Mouse (Mus musculus) kidney, embryonic 14.5 days (tissue): ENCODE results near the gene Actr5. TPM values are rescaled to one million over a fixed set of nuclear protein-coding genes. Genes with fewer than 3 reads are reported as not detected.
A peak's percentile ranks its signal among the peaks of the same experiment; 100 is the strongest.

Experiments used
- ATAC-seq: fragments of 200-750 bp; cut with Nextera tagmentation; 2 replicates; pipeline ENCODE4 v1.8.0; 2017; ENCODE audit warnings: moderate number of reproducible peaks, mild to moderate bottlenecking, moderate TSS enrichment, moderate library complexity; ENCODE audit not compliant: low FRiP score, low TSS enrichment
- H3K27ac ChIP-seq: fragments of 300-500 bp; sonication (generic); 2 replicates; pipeline ENCODE4 v1.5.1; 2014; ENCODE audit warnings: low read depth, mild to moderate bottlenecking, low read length, moderate library complexity, mixed read lengths
- H3K27me3 ChIP-seq: fragments of 300-500 bp; sonication (generic); 2 replicates; pipeline ENCODE4 v1.6.1; 2014; ENCODE audit warnings: mild to moderate bottlenecking, low read length; ENCODE audit not compliant: control insufficient read depth, insufficient read depth
- H3K36me3 ChIP-seq: fragments of 300-500 bp; sonication (generic); 2 replicates; pipeline ENCODE4 v1.6.1; 2014; ENCODE audit warnings: low read length, mixed read lengths; ENCODE audit not compliant: control insufficient read depth, insufficient read depth
- H3K4me1 ChIP-seq: fragments of 300-500 bp; sonication (generic); 2 replicates; pipeline ENCODE4 v1.6.1; 2014; ENCODE audit warnings: low read length, mixed read lengths; ENCODE audit not compliant: control insufficient read depth, insufficient read depth
- H3K4me2 ChIP-seq: fragments of 300-500 bp; sonication (generic); replicated peaks from 2 replicates; pipeline ENCODE4 v1.6.1; 2014; ENCODE audit warnings: low read depth, mild to moderate bottlenecking, low read length
- H3K4me3 ChIP-seq: fragments of 300-500 bp; sonication (generic); 2 replicates; pipeline ENCODE4 v1.5.1; 2014; ENCODE audit warnings: mild to moderate bottlenecking, low read length
- H3K9ac ChIP-seq: fragments of 300-500 bp; sonication (generic); 2 replicates; pipeline ENCODE4 v1.6.1; 2014; ENCODE audit warnings: low read depth, mild to moderate bottlenecking, low read length, moderate library complexity
- H3K9me3 ChIP-seq: fragments of 300-500 bp; sonication (generic); 2 replicates; pipeline ENCODE4 v1.6.1; 2016; ENCODE audit warnings: low read length; ENCODE audit not compliant: control insufficient read depth
- WGBS: fragments of 180-500 bp; shearing (Covaris S2); extraction: QIAGEN DNeasy Blood & Tissue Kit; methylation state at CpG from one replicate; pipeline ENCODE4 v1.1.7; 2014; 5-methylcytosine and 5-hydroxymethylcytosine counted together
- polyA plus RNA-seq: library from polyadenylated mRNA; unstranded; fragments of >200 nt; fragmentation: Nextera tagmentation; extraction: Ambion mirVana; gene quantifications from 2 replicates; pipeline ENCODE4 v1.2.1, GENCODE M21; 2014

The Actr5 gene
- polyA plus RNA-seq, result 13.2 and 15.6 TPM in 2 replicates

GRCm38 (mm10) chr2:158624718-158625222 lies at the start of gene Actr5:
Actr5 (plus strand) TSS chr2:158624888.
- Histone ChIP-seq H3K36me3 (peaks cover 24% of the 10 kb centered on the region), H3K27ac (peak within 1 kb of the TSS; percentile 87), H3K4me2 (peak within 1 kb of the TSS; percentile 90), H3K9ac (peak within 1 kb of the TSS; percentile 81), H3K27me3 (peaks cover 7% of the 10 kb centered on the region; the same call in 1 of the 2 replicates), H3K4me1 (peaks cover 15% of the 10 kb centered on the region), H3K9me3 (no peaks in the 10 kb centered on the region), H3K4me3 (peak within 1 kb of the TSS; percentile 90)
- peak; percentile 96 for ATAC-seq
- under 1% methylated on average over 39 of the region's 39 CpGs for WGBS

- no peak overlapping the region for H3K27ac ChIP-seq
- no peak overlapping the region for H3K9ac ChIP-seq
- no peaks in the 10 kb centered on the region for H3K4me1 ChIP-seq
- H3K9me3 ChIP-seq, result no peaks in the 10 kb centered on the region
- H3K36me3 ChIP-seq, result no peaks in the 10 kb centered on the region
- H3K4me3 ChIP-seq, result no peak overlapping the region
- no peak overlapping the region for H3K4me2 ChIP-seq
- ATAC-seq, result no peak
- WGBS, result 40% methylated on average over 4 of the region's 4 CpGs
- no peaks in the 10 kb centered on the region for H3K27me3 ChIP-seq
Measured at GRCm38 (mm10) chr2:158579979-158580378, 44.7 kb upstream of the Actr5 start.

GRCm38 (mm10) chr2:158584621-158585358 lies 39.9 kb upstream of the Actr5 start:
- Histone ChIP-seq H3K4me3 (no peak overlapping the region), H3K27me3 (no peaks in the 10 kb centered on the region; the same call in 1 of the 2 replicates), H3K36me3 (no peaks in the 10 kb centered on the region), H3K4me1 (no peaks in the 10 kb centered on the region), H3K27ac (no peak overlapping the region), H3K9ac (no peak overlapping the region), H3K4me2 (no peak overlapping the region), H3K9me3 (no peaks in the 10 kb centered on the region)
- ATAC-seq, result no peak
- 11% methylated on average over 12 of the region's 12 CpGs for WGBS

GRCm38 (mm10) chr2:158588524-158589271 lies 36.0 kb upstream of the Actr5 start:
- no peaks in the 10 kb centered on the region for H3K4me1 ChIP-seq
- no peak overlapping the region for H3K4me2 ChIP-seq
- H3K27me3 ChIP-seq, result no peaks in the 10 kb centered on the region; the same call in 1 of the 2 replicates
- H3K9ac ChIP-seq, result no peak overlapping the region
- no peaks in the 10 kb centered on the region for H3K36me3 ChIP-seq
- ATAC-seq, result no peak
- 37% methylated on average over 8 of the region's 8 CpGs for WGBS
- H3K9me3 ChIP-seq, result no peaks in the 10 kb centered on the region
- no peak overlapping the region for H3K4me3 ChIP-seq
- H3K27ac ChIP-seq, result no peak overlapping the region

GRCm38 (mm10) chr2:158590495-158590894 lies 34.2 kb upstream of the Actr5 start:
- H3K9ac ChIP-seq, result no peak overlapping the region
- ATAC-seq, result no peak
- WGBS, result 56% methylated on average over 3 of the region's 3 CpGs
- H3K4me1 ChIP-seq, result peaks cover 3% of the 10 kb centered on the region; the same call in 1 of the 2 replicates
- no peak overlapping the region for H3K4me2 ChIP-seq
- H3K27me3 ChIP-seq, result no peaks in the 10 kb centered on the region; the same call in 1 of the 2 replicates
- no peaks in the 10 kb centered on the region for H3K36me3 ChIP-seq
- H3K27ac ChIP-seq, result no peak overlapping the region
- H3K4me3 ChIP-seq, result no peak overlapping the region
- no peaks in the 10 kb centered on the region for H3K9me3 ChIP-seq

- 33% methylated on average over 5 of the region's 5 CpGs for WGBS
- H3K9ac ChIP-seq, result no peak overlapping the region
- H3K27me3 ChIP-seq, result peaks cover 4% of the 10 kb centered on the region
- ATAC-seq, result no peak
- H3K36me3 ChIP-seq, result no peaks in the 10 kb centered on the region
- H3K4me2 ChIP-seq, result no peak overlapping the region
- H3K27ac ChIP-seq, result no peak overlapping the region
- H3K4me1 ChIP-seq, result peaks cover 4% of the 10 kb centered on the region; the same call in 1 of the 2 replicates
- H3K9me3 ChIP-seq, result no peaks in the 10 kb centered on the region
- no peak overlapping the region for H3K4me3 ChIP-seq
Measured at GRCm38 (mm10) chr2:158591286-158591685, 33.4 kb upstream of the Actr5 start.

- H3K4me2 ChIP-seq, result no peak overlapping the region
- H3K27me3 ChIP-seq, result peaks cover 14% of the 10 kb centered on the region
- no peak overlapping the region for H3K4me3 ChIP-seq
- H3K27ac ChIP-seq, result no peak overlapping the region
- 81% methylated on average over 4 of the region's 4 CpGs for WGBS
- ATAC-seq, result no peak
- H3K9me3 ChIP-seq, result no peaks in the 10 kb centered on the region
- H3K36me3 ChIP-seq, result no peaks in the 10 kb centered on the region
- no peak overlapping the region for H3K9ac ChIP-seq
- peaks cover 4% of the 10 kb centered on the region; the same call in 1 of the 2 replicates for H3K4me1 ChIP-seq
Measured at GRCm38 (mm10) chr2:158593371-158593770, 31.3 kb upstream of the Actr5 start.

- Histone ChIP-seq H3K4me1 (peaks cover 4% of the 10 kb centered on the region; the same call in 1 of the 2 replicates), H3K4me2 (no peak overlapping the region; the same call in 1 of the 2 replicates), H3K9ac (no peak overlapping the region), H3K36me3 (no peaks in the 10 kb centered on the region), H3K27ac (no peak overlapping the region), H3K27me3 (peaks cover 18% of the 10 kb centered on the region), H3K4me3 (no peak overlapping the region), H3K9me3 (no peaks in the 10 kb centered on the region)
- peak; percentile 97 for ATAC-seq
- WGBS, result under 1% methylated on average over 12 of the region's 12 CpGs
Measured at GRCm38 (mm10) chr2:158595103-158595502, 29.6 kb upstream of the Actr5 start.
